ENCODE assay signal across 10 mouse cellular contexts in genomic region chr3:96498476-96499245, GRCm38 (mm10). TPM values are rescaled to one million over a fixed set of nuclear protein-coding genes. Genes with fewer than 3 reads are reported as not detected.
A peak's percentile ranks its signal among the peaks of the same experiment; 100 is the strongest.
DNase-seq lines count a peak whose midpoint lies in the region; ATAC-seq lines count a peak whose summit lies in the region.
"Had no signal": no experiment of that assay in that cellular context is flagged by ENCODE, and none has a peak within 500 bp of the region (broad histone marks: within the 10 kb centered on the region; RNA-seq: fewer than 3 reads in every experiment).

No protein-coding gene starts in this region.

- H3K9ac ChIP-seq in kidney, embryonic 15.5 days = no peak overlapping the region
- no peak overlapping the region for H3K9ac ChIP-seq in embryonic facial prominence, embryonic 13.5 days

- H3K27me3 ChIP-seq in kidney, embryonic 15.5 days = no peaks in the 10 kb centered on the region
- H3K27me3 ChIP-seq in embryonic facial prominence, embryonic 13.5 days = no peaks in the 10 kb centered on the region
- H3K27me3 ChIP-seq in midbrain, embryonic 10.5 days (ENCODE audit: low read depth, poor library complexity, severe bottlenecking) = peaks cover 12% of the 10 kb centered on the region

- 82% methylated on average over 4 of the region's 4 CpGs for WGBS in kidney, embryonic 15.5 days
- WGBS in embryonic facial prominence, embryonic 13.5 days = 78% methylated on average over 4 of the region's 4 CpGs
- 76% methylated on average over 4 of the region's 4 CpGs for WGBS in midbrain, embryonic 10.5 days

- ATAC-seq in kidney, embryonic 15.5 days (replicated peaks; ENCODE audit: low FRiP score) = no peak
- no peak for ATAC-seq in embryonic facial prominence, embryonic 13.5 days (ENCODE audit: insufficient number of reproducible peaks, insufficient read depth, low FRiP score, low TSS enrichment, low read depth)

- H3K36me3 ChIP-seq in kidney, embryonic 15.5 days = no peaks in the 10 kb centered on the region
- H3K36me3 ChIP-seq in embryonic facial prominence, embryonic 13.5 days = no peaks in the 10 kb centered on the region
- H3K36me3 ChIP-seq in midbrain, embryonic 10.5 days = no peaks in the 10 kb centered on the region

- no peaks in the 10 kb centered on the region for H3K9me3 ChIP-seq in kidney, embryonic 15.5 days (replicated peaks)
- no peaks in the 10 kb centered on the region for H3K9me3 ChIP-seq in embryonic facial prominence, embryonic 13.5 days
- no peaks in the 10 kb centered on the region for H3K9me3 ChIP-seq in midbrain, embryonic 10.5 days (replicated peaks)

- peak; percentile 32 for DNase-seq in cerebellum, adult 11-12 months
- no peak for DNase-seq in cerebellum, postnatal 36 days
- DNase-seq in kidney, postnatal 4 days = no peak
- DNase-seq in midbrain, embryonic 10.5 days (ENCODE audit: low spot score) = no peak
- no peak for DNase-seq in thymus, postnatal 25 days
- no peak for DNase-seq in adrenal gland, postnatal 36 days

- peak overlapping the region; percentile 91; the same call in 1 of the 2 replicates for H3K4me2 ChIP-seq in kidney, embryonic 15.5 days
- peak overlapping the region; percentile 85 for H3K4me2 ChIP-seq in embryonic facial prominence, embryonic 13.5 days

- H3K4me3 ChIP-seq in kidney, embryonic 15.5 days (replicated peaks) = peak overlapping the region; percentile 63; the same call in 1 of the 2 replicates
- peak overlapping the region; percentile 70 for H3K4me3 ChIP-seq in embryonic facial prominence, embryonic 13.5 days
- H3K4me3 ChIP-seq in midbrain, embryonic 10.5 days = peak overlapping the region; percentile 71

- peaks cover 12% of the 10 kb centered on the region for H3K4me1 ChIP-seq in kidney, embryonic 15.5 days
- H3K4me1 ChIP-seq in embryonic facial prominence, embryonic 13.5 days = peaks cover 12% of the 10 kb centered on the region; the same call in 1 of the 2 replicates
- H3K4me1 ChIP-seq in midbrain, embryonic 10.5 days = peaks cover 28% of the 10 kb centered on the region

- no peak overlapping the region for H3K27ac ChIP-seq in kidney, embryonic 15.5 days
- H3K27ac ChIP-seq in embryonic facial prominence, embryonic 13.5 days = 0 out of 2 replicates have a peak overlapping the region, but pooled peaks have one; percentile 0
- no peak overlapping the region for H3K27ac ChIP-seq in midbrain, embryonic 10.5 days (replicated peaks)

RNA-seq across cellular contexts. Expression of gene Hfe2, which starts 26.3 kb away (rescaled TPM):
- 1.1 and 1.8 TPM in 2 replicates for polyA plus RNA-seq in kidney, embryonic 15.5 days (2015; fragmentation: Nextera tagmentation; extraction: Ambion mirVana)
- polyA plus RNA-seq in embryonic facial prominence, embryonic 13.5 days (2015; fragmentation: Nextera tagmentation; extraction: Ambion mirVana) = 1.5 and 1.9 TPM in 2 replicates
- 1.5 and 2.1 TPM in 2 replicates for polyA plus RNA-seq in midbrain, embryonic 10.5 days (2016; fragmentation: Nextera tagmentation; extraction: Ambion mirVana)
- total RNA-seq in adrenal gland, postnatal 36 days (2021) = not detected

RNA-seq across cellular contexts. Expression of gene BC107364, which starts 46.6 kb away (rescaled TPM):
- polyA plus RNA-seq in kidney, embryonic 15.5 days (2015; fragmentation: Nextera tagmentation; extraction: Ambion mirVana) = 0.15 TPM in 1 of 2 replicates, not detected in the other
- polyA plus RNA-seq in embryonic facial prominence, embryonic 13.5 days (2015; fragmentation: Nextera tagmentation; extraction: Ambion mirVana) = 0.20 TPM in 1 of 2 replicates, not detected in the other
- polyA plus RNA-seq in midbrain, embryonic 10.5 days (2016; fragmentation: Nextera tagmentation; extraction: Ambion mirVana) = 0.20 and 0.30 TPM in 2 replicates
- total RNA-seq in adrenal gland, postnatal 36 days (2021) = not detected
- polyA plus RNA-seq: C2C12; liver, embryonic 16.5 days had no signal

RNA-seq across cellular contexts. Expression of gene Txnip, which starts 59.1 kb away (rescaled TPM):
- 144 and 153 TPM in 2 replicates for polyA plus RNA-seq in kidney, embryonic 15.5 days (2015; fragmentation: Nextera tagmentation; extraction: Ambion mirVana)
- 113 and 137 TPM in 2 replicates for polyA plus RNA-seq in embryonic facial prominence, embryonic 13.5 days (2015; fragmentation: Nextera tagmentation; extraction: Ambion mirVana)
- 31.5 and 41.7 TPM in 2 replicates for polyA plus RNA-seq in midbrain, embryonic 10.5 days (2016; fragmentation: Nextera tagmentation; extraction: Ambion mirVana)
- 100 to 1,000 TPM; 515 to 572 TPM for total RNA-seq in adrenal gland, postnatal 36 days (2021)
